Mouse (Mus musculus) skeletal muscle tissue, adult 2 months (tissue): ENCODE results near the gene Zfyve21.

Experiments used
- DNase-seq: peaks from one replicate; pipeline ENCODE4 v3.0.0-alpha.2; 2012; ENCODE audit warnings: low read depth, low spot score

Zfyve21 gene

GRCm38 (mm10) chr12:111798493-111798892, 15.5 kb upstream of the Zfyve21 start:
- DNase-seq = no peak

- DNase-seq = no peak
Measured at GRCm38 (mm10) chr12:111800459-111801183, 13.3 kb upstream of the Zfyve21 start.

GRCm38 (mm10) chr12:111803538-111803937, 10.4 kb upstream of the Zfyve21 start:
- no peak for DNase-seq

- DNase-seq = no peak
Measured at GRCm38 (mm10) chr12:111808775-111809174, 5.2 kb upstream of the Zfyve21 start.

- DNase-seq = peak; percentile 81
Measured at GRCm38 (mm10) chr12:111809762-111810161, 4.2 kb upstream of the Zfyve21 start.

GRCm38 (mm10) chr12:111812075-111812474, 1.9 kb upstream of the Zfyve21 start:
- DNase-seq = no peak

- no peak for DNase-seq
Measured at GRCm38 (mm10) chr12:111812611-111813010, 1.4 kb upstream of the Zfyve21 start.

- DNase-seq = no peak
Measured at GRCm38 (mm10) chr12:111813111-111813765, 732 bp upstream of the Zfyve21 start.

- no peak for DNase-seq
Measured at GRCm38 (mm10) chr12:111814769-111815762, 1.1 kb downstream of the Zfyve21 start.

- no peak for DNase-seq
Measured at GRCm38 (mm10) chr12:111816528-111816927, 2.6 kb downstream of the Zfyve21 start.

- no peak for DNase-seq
Measured at GRCm38 (mm10) chr12:111816967-111817366, 3.0 kb downstream of the Zfyve21 start.

GRCm38 (mm10) chr12:111817991-111818390, 4.0 kb downstream of the Zfyve21 start:
- DNase-seq = no peak

- DNase-seq = no peak
Measured at GRCm38 (mm10) chr12:111819936-111820335, 6.0 kb downstream of the Zfyve21 start.

GRCm38 (mm10) chr12:111820708-111821107, 6.7 kb downstream of the Zfyve21 start:
- no peak for DNase-seq

GRCm38 (mm10) chr12:111821931-111822330, 8.0 kb downstream of the Zfyve21 start:
- no peak for DNase-seq

GRCm38 (mm10) chr12:111827556-111827955, 13.6 kb downstream of the Zfyve21 start:
- no peak for DNase-seq

- DNase-seq = no peak
Measured at GRCm38 (mm10) chr12:111829447-111829846, 15.5 kb downstream of the Zfyve21 start.

- no peak for DNase-seq
Measured at GRCm38 (mm10) chr12:111829954-111830353, 16.0 kb downstream of the Zfyve21 start.

GRCm38 (mm10) chr12:111830375-111830774, 16.4 kb downstream of the Zfyve21 start:
- no peak for DNase-seq

- DNase-seq = no peak
Measured at GRCm38 (mm10) chr12:111832643-111833042, 18.7 kb downstream of the Zfyve21 start.

- DNase-seq = no peak
Measured at GRCm38 (mm10) chr12:111833457-111833856, 19.5 kb downstream of the Zfyve21 start.
